Mouse (Mus musculus): ENCODE measurements around the gene Slc6a20a. TPM values are rescaled to one million over a fixed set of nuclear protein-coding genes. Genes with fewer than 3 reads are reported as not detected.

Slc6a20a gene
- 0.18 and 0.78 TPM in 2 replicates for polyA plus RNA-seq (2016; fragmentation: Nextera tagmentation; extraction: Ambion mirVana)

DNA sequence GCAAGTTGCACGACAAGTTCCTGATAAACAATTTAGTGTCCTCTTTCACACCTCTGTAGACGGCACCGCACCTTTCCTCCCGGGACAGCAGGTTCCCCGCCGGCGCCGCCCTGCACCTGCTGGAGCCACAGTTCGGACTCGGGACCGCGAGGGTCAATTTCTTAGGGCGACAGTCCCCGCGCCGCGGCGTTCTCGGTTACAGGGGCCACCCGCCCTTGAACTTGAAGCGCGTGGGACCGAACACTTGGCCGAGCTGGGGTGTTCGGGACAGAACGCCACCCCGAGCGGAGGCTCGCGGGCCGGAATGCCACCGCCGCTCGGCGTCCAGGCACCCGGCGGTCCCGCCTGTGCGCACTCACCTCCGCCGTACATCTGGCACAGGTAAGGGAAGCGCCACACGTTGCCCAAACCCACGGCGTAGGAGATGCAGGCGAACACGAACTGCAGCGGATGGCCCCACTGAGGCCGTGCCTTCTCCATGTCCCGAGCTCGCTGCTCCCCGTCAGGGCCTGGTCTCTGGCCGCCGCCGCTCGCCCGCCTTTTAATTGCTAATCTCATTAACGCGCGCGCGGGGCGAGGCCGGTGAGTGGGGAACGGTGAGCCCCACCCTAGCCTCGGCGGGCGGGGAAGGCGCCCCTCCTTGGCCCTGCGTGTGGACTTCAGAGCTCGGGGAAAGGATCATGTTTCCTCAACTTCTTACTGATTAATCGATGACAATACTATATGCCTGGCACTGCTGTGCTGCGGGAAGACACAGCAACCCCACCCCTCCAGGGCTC is at the start of gene Slc6a20a, which contains the start of gene Ccr9:
TSS of gene Slc6a20a (minus strand) at position 559 of the 779 bp plus-strand sequence.
TSS of gene Ccr9 (plus strand) at position 113 of the 779 bp plus-strand sequence.
- under 1% methylated on average over 73 of the region's 73 CpGs for WGBS
- H3K9me3 ChIP-seq: no peaks in the 10 kb centered on the region
- H3K36me3 ChIP-seq (replicated peaks): no peaks in the 10 kb centered on the region
- peak; percentile 51 for DNase-seq (ENCODE audit: extremely low spot score, low spot score)
- no peak within 1 kb of the TSS for H3K27ac ChIP-seq
- H3K27me3 ChIP-seq (ENCODE audit: poor library complexity, severe bottlenecking): peaks cover 89% of the 10 kb centered on the region
- peak within 1 kb of the TSS; percentile 55 for H3K4me3 ChIP-seq
- H3K4me1 ChIP-seq: peaks cover 12% of the 10 kb centered on the region

- no peaks in the 10 kb centered on the region for H3K36me3 ChIP-seq (replicated peaks)
- no peak overlapping the region for H3K4me3 ChIP-seq
- H3K27me3 ChIP-seq (ENCODE audit: poor library complexity, severe bottlenecking): no peaks in the 10 kb centered on the region
- H3K9me3 ChIP-seq: no peaks in the 10 kb centered on the region
- peaks cover 2% of the 10 kb centered on the region; the same call in 1 of the 2 replicates for H3K4me1 ChIP-seq
- no peak for DNase-seq (ENCODE audit: extremely low spot score, low spot score)
- 75% methylated on average over 2 of the region's 2 CpGs for WGBS
- H3K27ac ChIP-seq: no peak overlapping the region
Measured at GRCm38 (mm10) chr9:123722737-123723493, 44.2 kb upstream of the Slc6a20a start.

- under 1% methylated on average over 55 of the region's 55 CpGs for WGBS
- peak within 1 kb of the TSS; percentile 90 for H3K4me3 ChIP-seq
- H3K4me1 ChIP-seq: peaks cover 15% of the 10 kb centered on the region
Measured at GRCm38 (mm10) chr9:123717186-123718008, 38.7 kb upstream of the Slc6a20a start, which contains the start of gene Lztfl1. TSS of gene Lztfl1 (minus strand) at chr9:123717697.

GRCm38 (mm10) chr9:123716301-123716700 is 37.6 kb upstream of the Slc6a20a start:
- Histone ChIP-seq H3K27ac (no peak overlapping the region), H3K4me1 (peaks cover 15% of the 10 kb centered on the region), H3K9me3 (no peaks in the 10 kb centered on the region), H3K4me3 (peak overlapping the region; percentile 90), H3K27me3 (ENCODE audit: poor library complexity, severe bottlenecking) (no peaks in the 10 kb centered on the region), H3K36me3 (replicated peaks) (peaks cover 10% of the 10 kb centered on the region)
- no peak for DNase-seq (ENCODE audit: extremely low spot score, low spot score)
- WGBS: 77% methylated on average over 3 of the region's 3 CpGs

More at GRCm38 (mm10) chr9:123717186-123718008, 38.7 kb upstream of the Slc6a20a start, which contains the start of gene Lztfl1:
- no peaks in the 10 kb centered on the region for H3K27me3 ChIP-seq (ENCODE audit: poor library complexity, severe bottlenecking)
- H3K36me3 ChIP-seq (replicated peaks): no peaks in the 10 kb centered on the region
- peak; percentile 96 for DNase-seq (ENCODE audit: extremely low spot score, low spot score)
- H3K9me3 ChIP-seq: no peaks in the 10 kb centered on the region
- peak within 1 kb of the TSS; percentile 88 for H3K27ac ChIP-seq

DNA sequence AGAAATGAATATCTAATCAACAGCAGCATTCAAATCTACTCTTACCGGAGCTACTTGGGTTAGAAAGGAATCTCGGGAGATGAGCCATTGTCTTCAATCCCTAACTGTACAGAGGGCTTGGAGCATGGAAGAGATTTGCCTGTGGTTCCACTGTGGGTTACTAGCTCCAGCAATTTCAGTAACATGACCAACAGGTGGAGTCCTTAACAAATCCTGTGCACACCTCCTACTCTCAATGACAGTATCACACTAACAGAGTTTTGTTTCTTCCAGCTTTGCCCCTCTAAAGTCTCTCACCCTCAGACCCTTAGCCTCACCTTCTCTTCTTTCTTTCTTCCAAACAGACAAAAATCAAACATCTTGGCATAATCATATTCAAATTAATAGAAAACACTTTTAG is 34.4 kb upstream of the Slc6a20a start:
- Histone ChIP-seq H3K4me3 (no peak overlapping the region), H3K27me3 (ENCODE audit: poor library complexity, severe bottlenecking) (no peaks in the 10 kb centered on the region), H3K27ac (no peak overlapping the region), H3K36me3 (replicated peaks) (peaks cover 39% of the 10 kb centered on the region), H3K9me3 (no peaks in the 10 kb centered on the region), H3K4me1 (peaks cover 14% of the 10 kb centered on the region)
- no peak for DNase-seq (ENCODE audit: extremely low spot score, low spot score)
- 86% methylated on average over 2 of the region's 2 CpGs for WGBS

DNA sequence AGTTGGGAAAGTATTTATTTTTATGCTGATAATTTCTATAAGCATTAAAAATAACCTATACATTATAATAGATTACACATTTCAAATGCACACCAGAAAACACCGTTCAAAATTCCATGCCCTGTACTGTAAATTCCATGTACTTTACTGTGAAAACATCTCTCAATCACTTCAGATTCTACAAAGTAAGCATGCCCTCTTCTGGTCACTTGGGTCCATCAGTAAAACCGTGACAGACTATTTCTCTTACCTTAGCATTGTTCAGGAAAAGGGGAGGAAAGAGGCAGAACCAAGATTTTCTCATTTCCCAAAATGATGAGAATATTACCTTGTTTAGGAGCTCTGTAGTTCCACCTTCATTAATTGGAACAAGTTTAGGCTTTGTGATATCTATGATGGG is 30.5 kb upstream of the Slc6a20a start:
- WGBS: 47% methylated on average over 2 of the region's 2 CpGs
- Histone ChIP-seq H3K4me1 (no peaks in the 10 kb centered on the region), H3K9me3 (no peaks in the 10 kb centered on the region), H3K36me3 (replicated peaks) (peaks cover 57% of the 10 kb centered on the region), H3K27ac (no peak overlapping the region), H3K27me3 (ENCODE audit: poor library complexity, severe bottlenecking) (no peaks in the 10 kb centered on the region), H3K4me3 (no peak overlapping the region)
- DNase-seq (ENCODE audit: extremely low spot score, low spot score): no peak

DNA sequence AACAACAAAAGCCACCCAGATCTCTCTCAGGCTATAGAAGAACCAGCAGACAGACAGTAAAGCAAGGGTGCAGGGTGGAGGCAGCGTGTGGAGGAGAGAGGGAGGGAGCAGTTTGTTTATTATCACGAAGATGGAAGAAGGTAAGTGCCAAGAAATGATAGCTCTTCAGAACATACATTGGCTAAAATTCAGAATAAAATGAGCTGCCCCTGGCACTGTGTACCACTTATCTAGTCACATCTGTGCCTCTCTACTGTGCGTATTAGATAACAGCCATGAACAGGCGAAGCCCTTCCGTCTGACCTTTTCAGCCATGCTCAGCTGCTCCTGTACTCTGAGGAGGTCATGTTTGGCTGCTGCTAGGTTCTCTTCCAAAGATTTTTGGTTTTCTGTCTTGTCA is 23.1 kb upstream of the Slc6a20a start:
- Histone ChIP-seq H3K9me3 (no peaks in the 10 kb centered on the region), H3K27ac (no peak overlapping the region), H3K36me3 (replicated peaks) (peaks cover 43% of the 10 kb centered on the region), H3K4me3 (no peak overlapping the region), H3K27me3 (ENCODE audit: poor library complexity, severe bottlenecking) (no peaks in the 10 kb centered on the region), H3K4me1 (no peaks in the 10 kb centered on the region)
- 88% methylated on average over 5 of the region's 5 CpGs for WGBS
- DNase-seq (ENCODE audit: extremely low spot score, low spot score): no peak

- Histone ChIP-seq H3K4me1 (no peaks in the 10 kb centered on the region), H3K27ac (no peak overlapping the region), H3K36me3 (replicated peaks) (peaks cover 24% of the 10 kb centered on the region), H3K27me3 (ENCODE audit: poor library complexity, severe bottlenecking) (no peaks in the 10 kb centered on the region), H3K4me3 (no peak overlapping the region), H3K9me3 (no peaks in the 10 kb centered on the region)
- no peak for DNase-seq (ENCODE audit: extremely low spot score, low spot score)
- 95% methylated on average over 3 of the region's 3 CpGs for WGBS
Measured at GRCm38 (mm10) chr9:123695634-123696302, 17.1 kb upstream of the Slc6a20a start.

DNA sequence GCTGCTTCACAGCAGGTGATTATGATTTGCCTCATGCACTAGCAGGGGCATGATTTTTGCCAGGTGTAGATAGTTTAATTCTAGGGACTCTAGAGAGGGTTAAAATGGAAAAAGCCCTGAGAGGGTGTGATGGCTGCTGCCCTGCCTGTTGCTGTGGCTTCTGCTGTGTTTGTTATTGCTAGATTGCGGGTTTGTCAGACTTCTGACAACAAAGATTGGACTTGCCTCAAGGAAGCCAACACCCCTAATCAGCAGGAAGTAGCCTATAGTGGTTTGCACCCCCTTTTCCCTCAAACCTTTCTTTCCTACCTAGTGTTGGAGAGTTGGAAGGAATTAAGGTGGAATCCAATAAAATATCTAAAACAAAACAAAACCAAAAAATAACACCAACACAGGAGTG is 9.5 kb upstream of the Slc6a20a start:
- Histone ChIP-seq H3K4me1 (peaks cover 7% of the 10 kb centered on the region), H3K4me3 (no peak overlapping the region), H3K36me3 (replicated peaks) (peaks cover 10% of the 10 kb centered on the region), H3K27ac (no peak overlapping the region), H3K27me3 (ENCODE audit: poor library complexity, severe bottlenecking) (peaks cover 6% of the 10 kb centered on the region; the same call in 1 of the 2 replicates), H3K9me3 (no peaks in the 10 kb centered on the region)
- WGBS: 81% methylated on average over 1 of the region's 1 CpGs
- no peak for DNase-seq (ENCODE audit: extremely low spot score, low spot score)

DNA sequence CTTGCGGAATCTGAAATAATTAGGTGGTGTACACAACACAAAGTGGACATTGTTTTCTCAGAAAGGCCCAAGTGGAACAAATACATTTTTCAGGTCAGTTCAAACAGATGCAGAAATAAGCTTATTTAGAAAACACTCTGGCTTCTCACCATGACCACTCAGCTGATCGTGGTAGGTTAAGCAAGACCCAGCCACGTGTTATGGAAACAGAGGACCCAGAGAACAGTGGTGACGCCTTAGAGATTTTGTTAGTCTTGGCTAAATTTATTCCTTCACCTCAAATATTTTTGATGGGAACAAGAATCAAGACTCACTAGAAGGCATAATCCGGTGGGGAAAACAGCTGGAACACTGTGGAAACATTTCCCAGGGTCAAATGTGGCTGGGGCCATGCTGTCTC is 7.5 kb upstream of the Slc6a20a start:
- WGBS: 69% methylated on average over 5 of the region's 5 CpGs

GRCm38 (mm10) chr9:123683704-123684103 is 5.0 kb upstream of the Slc6a20a start:
- H3K27me3 ChIP-seq (ENCODE audit: poor library complexity, severe bottlenecking): peaks cover 46% of the 10 kb centered on the region
- WGBS: 70% methylated on average over 3 of the region's 3 CpGs
- no peaks in the 10 kb centered on the region for H3K9me3 ChIP-seq
- no peak overlapping the region for H3K27ac ChIP-seq
- no peak for DNase-seq (ENCODE audit: extremely low spot score, low spot score)
- no peak overlapping the region for H3K4me3 ChIP-seq
- peaks cover 12% of the 10 kb centered on the region for H3K4me1 ChIP-seq
- no peaks in the 10 kb centered on the region for H3K36me3 ChIP-seq (replicated peaks)

More for the DNA sequence above, 7.5 kb upstream of the Slc6a20a start:
- Histone ChIP-seq H3K9me3 (no peaks in the 10 kb centered on the region), H3K27me3 (ENCODE audit: poor library complexity, severe bottlenecking) (peaks cover 21% of the 10 kb centered on the region), H3K36me3 (replicated peaks) (peaks cover 1% of the 10 kb centered on the region; the same call in 1 of the 2 replicates), H3K27ac (no peak overlapping the region), H3K4me3 (no peak overlapping the region), H3K4me1 (peaks cover 7% of the 10 kb centered on the region)
- DNase-seq (ENCODE audit: extremely low spot score, low spot score): no peak

DNA sequence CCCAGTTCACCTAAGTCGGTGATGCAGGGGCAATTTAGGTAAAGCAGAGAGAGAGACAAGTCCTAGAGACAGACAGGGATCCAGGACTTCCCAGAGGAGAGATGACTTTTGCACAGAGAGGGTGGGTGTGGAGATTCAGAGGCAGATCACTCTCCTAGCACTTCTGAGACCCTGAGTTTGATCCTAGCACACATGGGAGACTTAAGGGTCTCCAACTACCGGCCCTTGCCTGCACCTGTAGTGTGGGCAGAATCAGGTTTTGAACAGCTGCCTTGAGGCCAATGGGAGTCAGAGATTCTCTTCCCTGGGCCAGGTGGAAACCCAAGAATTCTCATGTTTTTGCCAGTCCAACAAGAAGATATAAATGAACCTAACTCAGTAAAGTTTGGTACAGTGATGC is 513 bp upstream of the Slc6a20a start:
- Histone ChIP-seq H3K27me3 (ENCODE audit: poor library complexity, severe bottlenecking) (peaks cover 90% of the 10 kb centered on the region), H3K4me3 (peak overlapping the region; percentile 55), H3K9me3 (no peaks in the 10 kb centered on the region), H3K4me1 (peaks cover 12% of the 10 kb centered on the region), H3K27ac (no peak overlapping the region), H3K36me3 (replicated peaks) (no peaks in the 10 kb centered on the region)
- DNase-seq (ENCODE audit: extremely low spot score, low spot score): no peak
- WGBS: 27% methylated on average over 2 of the region's 2 CpGs

All from forebrain, embryonic 10.5 days (tissue).